Mouse (Mus musculus) olfactory bulb, adult 2 months (tissue): ENCODE measurements around the gene Zmynd12.

ENCODE experiments used
- CTCF ChIP-seq: fragments of 200-500 bp; IDR thresholded peaks from 2 replicates; pipeline ENCODE4 v1.5.1; 2012; ENCODE audit warnings: low read depth, mild to moderate bottlenecking, low read length, moderate library complexity; ENCODE audit not compliant: insufficient read depth
- POLR2A ChIP-seq: fragments of 200-500 bp; IDR thresholded peaks from 2 replicates; pipeline ENCODE4 v1.6.1; 2012; ENCODE audit warnings: mild to moderate bottlenecking, low read depth, low read length, moderate library complexity; ENCODE audit not compliant: insufficient read depth

- TF ChIP-seq CTCF, result no peak
- no peak for TF ChIP-seq POLR2A
Observed at GRCm38 (mm10) chr4:119437936-119438335, 15.3 kb downstream of the Zmynd12 start.
